Mouse (Mus musculus): ENCODE measurements around the gene Cd28.

Cd28 gene

DNA sequence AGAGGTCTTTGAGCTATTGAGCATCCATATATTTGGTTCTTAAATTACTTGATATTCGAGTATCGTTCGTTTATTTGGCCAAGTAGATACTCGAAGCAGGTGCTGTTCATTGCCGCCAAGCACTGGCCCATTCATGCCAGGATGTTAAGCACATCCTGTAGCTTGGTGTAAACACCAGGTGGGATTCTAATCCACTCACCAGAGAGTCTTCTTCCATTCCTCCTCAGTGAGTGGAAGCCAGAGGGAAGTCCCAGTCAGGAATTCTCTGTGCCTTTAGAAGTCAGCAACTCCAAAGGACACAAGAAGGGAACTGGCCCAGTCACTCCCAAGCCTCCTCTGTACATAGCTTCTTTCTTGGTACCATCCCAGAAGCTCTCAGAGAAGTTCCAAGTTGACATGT lies at the start of gene Cd28:
Cd28 (plus strand) TSS at position 234 of the 400 bp plus-strand sequence.
- no peak for DNase-seq (ENCODE audit: low read depth)

DNA sequence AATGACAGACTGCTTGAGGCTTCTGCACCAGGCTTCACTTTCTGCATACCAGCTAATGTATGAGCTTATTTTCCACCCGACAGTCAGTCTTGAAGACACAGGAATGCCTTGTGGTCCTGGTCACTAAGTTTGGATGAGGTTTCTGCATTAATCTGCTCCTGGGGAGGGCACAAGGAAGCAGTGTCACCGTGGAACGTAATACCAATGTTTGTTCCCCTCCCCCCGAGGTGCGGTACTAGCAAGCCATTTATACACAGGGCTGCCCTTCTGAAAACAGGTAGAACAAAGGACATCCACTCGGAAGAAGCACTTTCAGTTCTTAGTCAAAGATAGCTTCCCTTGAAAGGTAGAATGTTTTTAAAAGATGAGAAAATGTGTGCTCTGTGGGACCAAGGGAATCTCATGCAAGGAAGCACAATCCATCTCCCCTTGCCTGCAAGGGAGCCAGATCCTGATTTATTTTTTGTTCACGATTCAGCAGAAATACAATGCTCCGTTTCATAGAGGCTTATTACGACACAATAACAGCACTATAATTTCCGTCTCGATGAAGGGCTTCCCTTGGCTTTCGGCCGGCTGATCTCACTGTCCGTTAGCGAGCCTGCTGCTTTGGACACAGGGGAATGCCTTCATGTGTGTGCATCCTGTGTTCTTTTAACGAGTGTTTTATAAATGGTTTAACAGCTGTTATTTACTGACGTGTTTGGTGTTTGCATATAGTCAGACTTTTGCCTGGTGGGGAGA lies 48.6 kb upstream of the Cd28 start:
- no peak for DNase-seq (ENCODE audit: low read depth)

DNA sequence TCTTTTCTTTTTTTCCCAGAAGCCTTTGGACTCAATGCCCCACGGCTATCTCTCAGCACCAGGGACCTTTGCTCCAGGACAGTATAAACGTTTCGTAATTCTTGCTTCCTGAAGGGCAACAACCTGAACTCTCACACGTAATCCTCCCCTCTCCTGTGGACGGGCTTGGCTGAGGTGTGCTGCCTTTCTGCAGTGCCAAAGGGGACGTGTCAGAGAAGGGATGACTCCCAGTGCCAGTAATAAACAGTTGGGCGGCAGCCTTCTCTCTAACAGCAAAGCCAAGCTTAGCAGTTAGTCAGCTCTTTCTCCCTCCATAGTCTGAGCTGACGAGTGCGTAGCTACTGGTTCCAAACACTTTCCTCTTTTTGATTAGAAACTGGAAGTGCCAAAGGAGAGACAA lies 47.6 kb upstream of the Cd28 start:
- DNase-seq (ENCODE audit: low read depth): no peak

DNA sequence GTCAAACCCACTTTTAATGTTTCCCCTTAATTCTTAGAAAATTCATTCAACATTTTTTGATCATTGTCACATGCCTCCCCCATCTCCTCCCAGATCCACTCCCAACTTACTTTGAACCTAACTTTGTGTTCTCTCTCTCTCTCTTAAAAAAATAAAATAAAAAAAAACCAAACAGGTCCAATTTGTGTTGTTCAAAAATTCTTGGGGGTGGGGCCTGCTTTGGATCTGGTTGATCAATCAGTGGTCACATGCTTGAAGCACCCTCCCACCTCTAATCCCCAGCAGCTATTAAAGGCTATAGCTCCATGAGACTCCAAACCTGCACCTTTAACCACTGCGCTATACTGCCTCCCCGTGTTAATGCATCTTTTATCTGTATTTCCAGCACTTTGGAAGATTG lies 46.9 kb upstream of the Cd28 start:
- DNase-seq (ENCODE audit: low read depth): no peak

DNA sequence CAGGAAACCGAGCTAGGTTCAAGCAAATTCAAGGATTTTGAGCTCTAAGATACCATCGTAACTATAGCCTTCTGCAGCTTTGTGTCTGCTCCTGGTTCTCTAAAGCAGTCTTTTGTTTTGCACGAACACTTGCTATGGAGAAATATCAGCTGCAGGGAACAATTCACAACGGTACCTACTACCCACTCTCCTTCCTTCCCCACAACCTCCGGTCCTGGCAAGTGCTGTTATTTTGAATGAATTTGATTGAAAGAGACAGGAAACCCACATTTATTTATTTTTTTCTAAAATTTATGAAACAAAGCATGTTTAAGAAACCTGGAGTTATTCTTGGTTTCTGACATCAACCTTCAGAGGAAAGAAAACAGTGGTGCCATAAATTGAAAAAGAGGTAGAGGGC lies 46.4 kb upstream of the Cd28 start:
- DNase-seq (ENCODE audit: low read depth): no peak

DNA sequence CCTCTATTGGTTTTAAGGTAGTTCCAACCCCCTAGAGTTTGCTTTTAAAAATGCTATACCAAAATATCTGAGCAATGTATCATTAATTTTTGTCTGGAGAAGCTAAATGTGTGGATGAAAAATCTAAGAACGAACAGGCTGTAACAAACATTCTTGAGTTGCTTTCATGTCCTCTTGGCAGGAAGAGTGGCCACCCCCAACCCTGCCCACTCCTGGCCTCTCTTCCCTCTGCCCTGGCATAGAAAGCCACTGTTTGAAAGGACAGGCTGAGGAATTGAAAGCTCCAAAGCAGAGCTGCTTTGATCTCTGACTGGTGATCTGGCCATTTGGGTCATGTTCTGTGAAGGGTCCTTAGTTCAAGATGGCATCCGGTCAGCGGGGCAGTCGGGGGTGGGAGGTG lies 32.8 kb upstream of the Cd28 start:
- no peak for DNase-seq (ENCODE audit: low read depth)

DNA sequence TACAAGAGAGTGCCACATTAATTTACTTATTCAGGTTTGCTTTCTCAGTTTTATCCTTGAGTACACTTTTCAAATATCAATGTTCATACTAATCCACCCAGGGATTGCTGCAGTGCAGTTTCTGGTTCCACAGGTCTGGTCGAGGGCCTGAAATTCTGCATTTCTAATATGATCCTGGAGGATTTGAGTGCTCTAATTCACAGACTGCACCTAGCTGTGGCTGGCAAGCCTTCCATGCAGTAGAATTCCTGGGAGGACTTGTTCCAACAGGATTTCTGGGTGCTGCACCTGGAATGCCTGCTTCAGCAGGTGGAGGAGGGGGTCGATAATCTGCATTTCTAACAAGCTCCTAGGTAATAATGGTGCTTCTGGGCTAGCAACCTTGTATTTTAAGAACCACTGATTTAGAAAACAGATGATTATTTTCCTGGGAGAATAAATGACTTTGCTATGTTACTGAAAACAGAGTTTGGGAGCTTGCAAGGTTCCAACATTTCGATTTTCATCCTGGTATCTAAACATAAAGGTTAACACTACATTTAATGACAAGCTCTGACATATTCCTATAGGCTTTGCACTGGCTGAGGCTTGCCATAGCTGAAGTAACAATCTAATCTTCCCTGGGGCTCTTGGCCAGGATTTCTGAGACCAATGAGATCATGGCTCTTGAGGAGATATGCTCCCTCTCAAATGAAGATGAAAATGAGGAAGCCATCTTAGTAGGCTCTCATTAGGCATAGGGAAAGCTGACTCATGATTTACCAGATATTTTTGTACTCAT lies 20.3 kb upstream of the Cd28 start:
- DNase-seq (ENCODE audit: low read depth): no peak

DNA sequence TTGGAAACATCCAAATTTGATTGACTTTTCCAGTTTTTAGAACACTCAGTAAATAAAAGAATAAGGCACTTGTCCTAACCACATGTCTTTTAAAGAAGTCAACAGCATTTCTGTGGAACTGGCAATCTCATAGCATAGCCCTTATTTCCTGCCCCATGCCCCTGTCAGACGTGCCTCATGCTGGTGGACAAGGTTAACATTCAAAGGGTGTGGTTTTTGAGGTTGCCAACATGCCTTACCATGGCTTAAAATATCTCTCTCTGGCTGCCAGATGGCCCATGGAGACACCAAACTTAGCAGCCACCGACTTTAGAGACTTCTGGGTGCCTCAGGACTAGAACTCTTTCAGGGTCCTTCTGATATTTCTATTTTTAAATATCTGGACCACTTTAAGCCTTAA lies 14.0 kb upstream of the Cd28 start:
- DNase-seq (ENCODE audit: low read depth): peak; percentile 17

DNA sequence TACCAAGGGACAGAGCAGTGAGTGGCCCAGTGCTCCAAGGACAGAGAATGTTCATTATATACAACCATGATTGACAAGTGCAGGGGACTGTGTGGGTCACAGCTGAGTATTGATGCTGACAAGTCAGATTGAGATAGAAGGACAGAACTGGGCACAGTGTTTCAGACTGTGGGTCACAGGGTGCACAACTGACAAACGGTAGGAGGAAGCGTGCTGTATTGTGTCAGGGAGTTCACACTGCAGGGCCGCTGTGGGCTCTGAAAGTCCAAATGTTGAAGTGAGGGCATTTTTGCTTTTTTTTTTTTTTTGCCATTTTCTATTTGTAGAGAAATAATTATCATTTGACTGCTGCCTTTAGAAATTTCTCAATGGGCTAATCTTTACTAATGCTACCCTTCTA lies 3.4 kb upstream of the Cd28 start:
- DNase-seq (ENCODE audit: low read depth): no peak

DNA sequence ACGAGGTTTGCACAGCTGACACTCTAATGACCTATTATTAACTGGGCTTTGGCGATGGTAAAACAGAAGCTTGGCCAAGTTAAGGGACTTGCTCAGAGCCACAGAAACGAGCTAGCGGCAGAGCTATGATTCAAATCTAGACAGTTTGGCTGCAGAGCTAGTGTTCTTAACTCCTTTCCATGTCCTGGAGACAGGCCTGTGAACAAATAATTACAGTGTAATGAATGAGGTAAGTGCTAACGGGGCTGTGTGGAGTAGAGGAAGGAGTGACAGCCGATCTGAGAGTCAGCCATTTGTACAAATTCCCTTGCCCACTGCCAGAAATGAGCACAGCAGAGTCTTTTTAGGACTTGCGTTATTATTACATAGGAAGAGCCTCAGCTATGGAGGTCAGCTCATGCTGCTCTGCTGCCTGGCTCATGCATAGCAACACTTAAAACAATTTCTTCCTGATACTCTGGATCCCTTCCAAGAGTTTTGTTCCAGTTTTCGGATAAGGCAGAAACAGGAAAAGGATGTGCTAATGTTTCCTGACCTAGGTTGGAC lies 876 bp upstream of the Cd28 start:
- no peak for DNase-seq (ENCODE audit: low read depth)

DNA sequence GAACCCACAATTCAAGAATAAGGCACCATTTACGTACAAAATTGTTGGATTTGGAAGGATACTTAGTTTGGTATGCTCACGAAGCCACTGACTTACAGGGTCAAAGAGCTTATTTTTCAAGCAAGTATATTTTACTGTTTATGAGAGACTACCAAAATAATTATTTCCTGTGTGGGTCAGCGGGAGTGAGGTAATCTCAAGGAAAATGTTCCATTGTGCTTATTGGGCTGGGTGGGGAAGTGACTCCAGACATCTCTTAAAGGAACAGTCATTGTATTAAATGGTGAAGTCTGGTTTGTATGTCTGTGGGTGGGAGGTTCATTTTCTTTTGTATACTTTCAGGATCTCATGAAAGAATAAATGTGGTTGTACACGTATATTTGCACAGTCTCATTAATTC lies 2.0 kb downstream of the Cd28 start:
- DNase-seq (ENCODE audit: low read depth): no peak

DNA sequence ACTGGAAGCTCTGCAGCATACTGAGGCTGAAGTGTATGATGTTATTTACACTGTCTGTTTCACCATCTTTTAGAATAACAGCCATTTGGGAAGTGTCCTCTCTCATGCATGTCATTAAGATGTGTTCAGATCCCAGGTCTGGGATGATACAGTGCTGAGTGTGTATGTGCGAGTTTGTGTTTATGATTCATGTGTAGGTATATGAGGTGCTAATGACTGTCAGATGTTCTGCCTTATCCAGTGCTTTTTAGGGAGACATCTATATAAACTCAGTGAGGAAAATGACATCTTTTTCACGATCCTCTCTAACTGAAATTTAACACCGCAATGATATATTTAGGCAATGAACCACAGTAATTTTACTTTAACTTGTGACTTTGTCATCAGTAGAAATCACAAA lies 7.0 kb downstream of the Cd28 start:
- DNase-seq (ENCODE audit: low read depth): no peak

DNA sequence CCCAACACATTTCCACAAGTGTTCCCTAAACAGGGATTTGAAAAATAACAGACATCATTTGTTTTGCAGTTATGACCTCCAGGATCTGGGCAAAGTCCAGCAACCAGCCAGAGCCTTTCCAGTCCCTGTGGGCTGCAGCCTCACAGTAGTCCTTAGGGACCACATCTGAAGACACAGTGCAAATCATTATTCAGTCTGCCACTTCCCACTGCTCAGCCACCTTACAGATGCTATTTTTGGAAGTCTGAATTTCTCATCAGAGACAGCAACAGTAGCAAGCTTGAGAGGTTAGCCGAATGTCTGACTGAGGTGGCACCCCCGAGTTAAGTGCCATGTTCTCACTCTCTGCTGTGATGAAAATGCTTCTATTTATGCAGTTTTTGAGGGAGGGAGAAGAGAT lies 15.3 kb downstream of the Cd28 start:
- DNase-seq (ENCODE audit: low read depth): no peak

DNA sequence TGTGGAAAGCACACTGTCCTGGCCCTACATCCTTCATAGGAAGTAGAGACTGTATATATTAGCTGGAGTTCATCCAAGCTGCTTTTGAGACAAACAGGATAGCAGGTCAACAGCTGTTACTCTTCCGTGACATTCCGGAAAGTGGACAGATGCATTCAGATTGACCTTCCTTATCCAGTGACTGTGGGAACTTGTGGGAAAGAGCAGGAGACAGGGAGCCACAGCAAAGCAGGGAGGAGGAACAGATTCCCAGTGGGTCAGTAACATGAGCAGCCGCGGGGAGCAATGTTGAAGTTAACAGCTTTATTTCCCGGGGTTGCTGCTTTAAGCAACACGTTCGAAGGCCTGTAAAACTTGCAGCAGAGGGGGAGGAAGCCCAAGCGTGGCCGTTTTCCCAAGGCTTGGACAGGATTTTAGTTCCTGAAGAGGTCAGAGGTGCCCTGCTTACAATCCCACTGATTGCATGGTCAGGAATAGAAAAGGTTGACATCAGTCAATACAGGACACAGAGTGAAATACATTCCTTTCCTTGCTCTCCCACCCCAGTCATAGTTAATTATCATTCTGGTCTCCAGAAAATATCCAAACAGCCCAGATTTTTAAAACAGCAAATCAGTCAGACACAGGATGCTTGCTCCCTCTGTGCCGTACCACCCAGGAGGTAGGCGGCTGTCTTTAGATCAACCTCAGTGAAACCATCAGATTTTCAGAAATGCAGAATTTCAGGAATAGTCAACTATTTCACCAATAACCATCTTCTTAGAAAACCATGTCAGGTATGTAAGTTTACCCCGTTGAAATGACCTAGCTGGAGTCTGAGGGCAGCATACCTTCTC lies 18.7 kb downstream of the Cd28 start:
- DNase-seq (ENCODE audit: low read depth): no peak

DNA sequence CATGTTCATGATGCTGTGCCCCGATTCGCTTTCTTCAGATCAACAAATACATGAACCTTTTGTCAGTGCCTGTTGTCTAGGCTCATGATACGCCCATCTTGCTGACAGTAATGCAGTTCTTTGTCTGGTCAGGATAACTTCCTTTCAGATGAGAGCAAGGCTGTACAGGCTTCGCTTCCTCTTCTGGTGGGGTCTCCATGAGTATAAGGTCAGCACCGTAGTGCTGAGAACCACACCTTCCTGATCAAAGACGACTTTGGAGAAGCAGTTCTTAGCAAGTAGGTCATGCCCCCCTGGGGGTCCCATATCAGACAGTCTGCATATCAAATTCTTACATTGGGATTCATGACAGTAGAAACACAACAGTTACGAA lies 19.3 kb downstream of the Cd28 start:
- DNase-seq (ENCODE audit: low read depth): no peak

DNA sequence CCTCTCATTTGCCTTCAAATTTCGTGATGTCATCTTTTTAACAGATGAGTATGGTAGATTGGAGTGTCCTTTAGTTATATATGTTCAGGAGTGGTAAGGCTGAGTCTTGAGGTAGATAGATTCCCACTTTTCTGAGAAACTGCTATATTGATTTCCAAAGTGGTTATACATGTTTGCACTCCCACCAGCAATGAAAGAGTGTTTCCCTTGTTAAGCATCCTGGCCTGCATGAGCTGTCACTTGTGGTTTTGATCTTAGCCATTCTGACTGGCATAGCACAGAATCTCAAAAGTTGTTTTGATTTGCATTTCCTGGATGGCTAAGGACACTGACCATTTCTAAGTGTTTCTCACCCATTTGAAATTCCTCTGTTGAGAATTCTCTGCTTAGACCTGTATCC lies 27.7 kb downstream of the Cd28 start:
- no peak for DNase-seq (ENCODE audit: low read depth)

DNA sequence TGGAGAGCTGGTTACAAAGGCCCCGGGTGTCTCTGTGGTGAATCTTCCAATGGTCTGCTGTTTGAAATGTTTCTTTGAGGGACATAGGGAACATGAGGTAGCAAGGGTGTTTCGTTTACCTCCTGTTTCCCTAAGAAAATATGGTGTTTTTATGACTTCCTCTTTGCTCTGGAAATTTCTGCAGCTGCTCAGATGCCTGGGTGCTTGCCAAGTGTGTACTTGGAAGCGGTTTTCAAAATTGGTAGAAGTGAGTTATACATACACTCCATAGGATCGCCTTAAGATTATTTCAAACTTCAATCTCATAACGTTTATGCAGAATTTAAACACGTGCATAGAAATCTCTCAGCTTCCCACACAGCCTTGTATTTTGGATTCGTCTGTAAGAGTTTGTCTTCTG lies 29.1 kb downstream of the Cd28 start:
- no peak for DNase-seq (ENCODE audit: low read depth)

DNA sequence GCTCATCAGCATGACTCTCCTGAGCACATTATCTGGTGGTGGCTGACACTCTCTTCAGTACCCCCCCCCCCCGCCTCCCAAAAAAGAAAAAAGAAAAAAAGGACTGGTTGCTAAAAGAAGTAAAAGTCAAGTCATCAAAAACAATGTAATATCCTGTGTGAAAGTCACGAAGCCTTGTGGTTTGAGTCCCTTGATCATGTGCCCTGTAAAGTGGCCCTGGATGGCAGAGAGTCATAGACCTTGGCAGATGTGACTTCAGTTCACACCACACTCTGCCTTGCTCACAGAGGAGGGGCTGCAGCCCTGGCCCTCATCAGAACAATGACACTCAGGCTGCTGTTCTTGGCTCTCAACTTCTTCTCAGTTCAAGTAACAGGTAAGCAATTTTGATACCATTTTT lies 29.6 kb downstream of the Cd28 start:
- DNase-seq (ENCODE audit: low read depth): no peak

DNA sequence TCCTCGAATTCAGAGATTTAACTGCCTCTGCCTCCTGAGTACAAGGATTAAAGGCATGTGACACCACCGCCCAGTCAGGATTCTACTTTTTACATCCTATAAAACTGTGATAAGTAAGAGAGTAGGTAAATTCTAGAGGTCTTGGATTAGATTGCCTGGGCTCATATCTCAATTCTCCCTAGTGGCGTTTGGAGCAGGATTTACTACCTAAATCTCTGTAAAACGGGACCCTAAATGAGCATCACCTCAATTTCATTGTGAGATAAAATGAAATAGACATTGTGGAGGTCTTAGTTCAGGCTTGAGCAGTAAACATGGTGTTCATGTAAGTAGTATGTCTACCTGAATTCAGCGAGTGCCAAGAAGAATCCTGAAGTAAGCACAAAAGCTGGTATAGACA lies 30.3 kb downstream of the Cd28 start:
- DNase-seq (ENCODE audit: low read depth): no peak

DNA sequence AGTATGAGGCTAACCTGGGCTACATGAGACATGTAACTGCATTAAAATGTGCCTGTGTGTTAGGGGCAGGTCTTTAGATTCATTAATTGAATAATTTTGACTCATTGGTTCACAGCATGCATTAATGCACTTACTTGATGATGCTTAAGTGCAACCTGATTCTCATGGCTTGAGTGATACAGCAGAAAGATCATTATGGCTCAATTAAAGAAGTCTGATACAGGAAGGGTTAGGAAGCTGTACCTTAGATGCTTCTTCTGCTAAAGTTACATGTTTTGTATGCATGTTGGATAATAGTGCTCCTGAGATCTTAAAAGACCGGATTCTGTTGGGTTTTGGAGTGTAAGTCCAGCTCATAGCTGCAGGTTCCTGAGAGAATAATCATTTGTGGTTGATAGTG lies 31.7 kb downstream of the Cd28 start:
- DNase-seq (ENCODE audit: low read depth): no peak

DNA sequence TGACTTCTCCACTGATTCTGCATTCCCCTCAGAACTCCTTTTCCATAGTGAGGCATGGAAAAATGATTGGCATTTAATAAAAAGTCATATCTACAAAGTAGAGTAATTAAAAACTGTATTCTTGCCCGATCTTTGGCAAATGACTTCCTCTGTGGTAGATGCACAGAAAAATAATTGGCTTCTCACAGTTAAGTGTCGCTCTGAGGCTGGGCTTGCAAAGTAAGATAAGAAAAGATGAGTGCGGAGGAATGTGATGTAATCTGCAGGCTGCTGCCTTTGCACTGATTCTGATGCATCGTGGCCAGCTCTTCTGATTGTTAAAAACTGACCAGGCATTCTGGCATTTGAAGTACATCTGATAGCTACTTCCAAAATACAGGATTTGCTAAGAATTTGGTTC lies 32.3 kb downstream of the Cd28 start:
- no peak for DNase-seq (ENCODE audit: low read depth)

DNA sequence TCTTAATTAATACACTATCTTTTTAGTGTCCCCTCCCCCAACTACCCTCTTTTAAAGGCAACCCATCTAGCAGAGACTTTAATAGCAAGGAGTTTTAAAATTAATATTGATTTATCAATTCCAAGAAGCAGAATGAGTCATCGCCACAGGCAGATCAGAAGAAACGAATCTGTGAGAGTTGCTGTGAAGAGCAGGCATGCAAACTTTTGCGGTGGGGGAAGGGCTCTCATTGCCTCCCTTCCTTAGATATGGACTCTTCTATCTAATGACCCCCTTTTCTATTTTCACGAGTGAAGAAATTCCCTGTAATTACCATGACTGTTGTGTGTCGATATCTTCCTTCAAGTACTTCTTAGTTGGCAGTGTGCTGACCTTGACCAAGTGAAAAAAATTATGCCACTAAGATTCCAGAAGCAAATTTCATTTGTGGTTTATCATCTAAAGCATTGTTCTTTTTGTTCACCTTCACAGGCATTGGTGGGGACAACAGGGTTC lies 32.8 kb downstream of the Cd28 start:
- DNase-seq (ENCODE audit: low read depth): no peak

Data from c-Kit-positive CD71-negative TER-119-negative erythroid progenitor cells, embryonic 14.5 days (primary cell).